Comparison of ENCODE assay signal across 8 mouse cellular contexts in the genomic region with DNA sequence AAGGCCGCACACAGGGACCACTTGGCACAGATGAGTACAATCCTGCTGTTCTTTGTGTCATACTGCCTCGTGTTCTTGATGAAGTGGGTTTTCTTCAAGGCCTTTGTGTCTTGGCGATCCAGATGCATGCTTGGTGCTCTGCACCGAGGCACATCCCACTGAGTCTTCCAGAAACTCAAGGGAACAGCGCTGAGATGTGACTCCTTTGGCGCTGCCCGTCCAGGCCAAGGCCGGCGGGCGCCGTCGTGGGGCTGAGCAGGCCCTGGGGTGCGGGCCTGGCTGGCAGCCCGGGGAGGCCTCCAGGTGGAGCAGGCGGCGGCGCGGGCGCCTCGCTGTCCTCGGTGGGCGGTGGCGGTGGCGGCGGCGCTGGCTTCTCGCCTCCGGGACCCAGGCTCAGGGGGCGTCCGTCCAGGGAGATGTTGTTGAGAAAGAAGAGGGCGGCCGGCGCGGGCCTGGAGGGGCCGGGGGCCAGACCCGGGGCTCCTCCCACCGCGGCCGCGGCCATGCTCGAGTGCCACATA. TPM values are rescaled to one million over a fixed set of nuclear protein-coding genes. Genes with fewer than 3 reads are reported as not detected.
DNase-seq lines count a peak whose midpoint lies in the region; ATAC-seq lines count a peak whose summit lies in the region.

No protein-coding gene starts in this region.

- H3K4me2 ChIP-seq in heart, embryonic 15.5 days, result peak overlapping the region; percentile 70
- peak overlapping the region; percentile 48 for H3K4me2 ChIP-seq in intestine, embryonic 16.5 days (ENCODE audit: low read depth, low read length)
- peak overlapping the region; percentile 30 for H3K4me2 ChIP-seq in neural tube, embryonic 14.5 days (ENCODE audit: low read depth, low read length)

- 18% methylated on average over 41 of the region's 41 CpGs for WGBS in heart, embryonic 15.5 days
- WGBS in intestine, embryonic 16.5 days, result 20% methylated on average over 41 of the region's 41 CpGs
- WGBS in neural tube, embryonic 14.5 days, result 19% methylated on average over 41 of the region's 41 CpGs

- no peaks in the 10 kb centered on the region for H3K27me3 ChIP-seq in heart, embryonic 15.5 days
- no peaks in the 10 kb centered on the region for H3K27me3 ChIP-seq in intestine, embryonic 16.5 days (replicated peaks; ENCODE audit: control insufficient read depth, insufficient read depth, low read length)
- H3K27me3 ChIP-seq in neural tube, embryonic 14.5 days (ENCODE audit: control insufficient read depth, insufficient read depth, low read length), result no peaks in the 10 kb centered on the region

- no peaks in the 10 kb centered on the region for H3K36me3 ChIP-seq in heart, embryonic 15.5 days
- no peaks in the 10 kb centered on the region for H3K36me3 ChIP-seq in intestine, embryonic 16.5 days (ENCODE audit: control insufficient read depth, insufficient read depth, low read length)
- H3K36me3 ChIP-seq in neural tube, embryonic 14.5 days (ENCODE audit: control insufficient read depth, insufficient read depth, low read length), result no peaks in the 10 kb centered on the region

- H3K9ac ChIP-seq in heart, embryonic 15.5 days, result peak overlapping the region; percentile 50
- H3K9ac ChIP-seq in intestine, embryonic 16.5 days (ENCODE audit: low read depth, low read length), result 0 out of 2 replicates have a peak overlapping the region, but pooled peaks have one; percentile 43
- no peak overlapping the region for H3K9ac ChIP-seq in neural tube, embryonic 14.5 days (replicated peaks; ENCODE audit: low read depth, low read length)

- intact Hi-C loops in heart, postnatal 36 days (cut with DNase I), result no loop called here

- no peak for DNase-seq in heart, postnatal 36 days
- peak; percentile 36 for DNase-seq in embryo, embryonic 9.5 days (ENCODE audit: extremely low spot score)
- DNase-seq in layer of hippocampus, postnatal 10 days (ENCODE audit: low spot score in 2 of 2), result no peak
- DNase-seq in layer of hippocampus, postnatal 25 days (ENCODE audit: extremely low spot score in 1 of 2, low spot score in 1 of 2), result no peak
- no peak for DNase-seq in layer of hippocampus, adult 9-11 months

- H3K9me3 ChIP-seq in heart, embryonic 15.5 days (replicated peaks), result no peaks in the 10 kb centered on the region
- no peaks in the 10 kb centered on the region for H3K9me3 ChIP-seq in intestine, embryonic 16.5 days (ENCODE audit: control insufficient read depth, low read length)
- no peaks in the 10 kb centered on the region for H3K9me3 ChIP-seq in neural tube, embryonic 14.5 days (ENCODE audit: control insufficient read depth, low read length)

- peak overlapping the region; percentile 49 for H3K4me3 ChIP-seq in heart, embryonic 15.5 days
- peak overlapping the region; percentile 40 for H3K4me3 ChIP-seq in intestine, embryonic 16.5 days (ENCODE audit: low read length)
- H3K4me3 ChIP-seq in neural tube, embryonic 14.5 days (ENCODE audit: low read depth, low read length), result no peak overlapping the region; the same call in 1 of the 2 replicates

- H3K4me1 ChIP-seq in heart, embryonic 15.5 days (replicated peaks), result no peaks in the 10 kb centered on the region
- no peaks in the 10 kb centered on the region for H3K4me1 ChIP-seq in intestine, embryonic 16.5 days (ENCODE audit: control insufficient read depth, insufficient read depth, low read length)
- H3K4me1 ChIP-seq in neural tube, embryonic 14.5 days (ENCODE audit: control insufficient read depth, insufficient read depth, low read length), result no peaks in the 10 kb centered on the region

- ATAC-seq in heart, embryonic 15.5 days (replicated peaks; ENCODE audit: insufficient number of reproducible peaks, insufficient read depth, low FRiP score, low read depth), result 0 out of 2 replicates have a peak, but pooled peaks have one; percentile 31
- ATAC-seq in intestine, embryonic 16.5 days, result no peak
- no peak; the same call in 1 of the 2 replicates for ATAC-seq in neural tube, embryonic 14.5 days (ENCODE audit: low read depth)

- no peak overlapping the region for H3K27ac ChIP-seq in heart, embryonic 15.5 days
- no peak overlapping the region for H3K27ac ChIP-seq in intestine, embryonic 16.5 days (ENCODE audit: low read length)
- H3K27ac ChIP-seq in neural tube, embryonic 14.5 days (ENCODE audit: low read depth, low read length), result no peak overlapping the region

RNA-seq across cellular contexts. Expression of a gene that starts 6.1 kb away (rescaled TPM):
- 18.4 and 20.9 TPM in 2 replicates for polyA plus RNA-seq in heart, embryonic 15.5 days (2015; fragmentation: Nextera tagmentation; extraction: Ambion mirVana)
- total RNA-seq in heart, postnatal 36 days (2021), result 10 to 100 TPM; 24.9 to 27.1 TPM
- 19.0 and 19.3 TPM in 2 replicates for polyA plus RNA-seq in intestine, embryonic 16.5 days (2015; fragmentation: Nextera tagmentation; extraction: Ambion mirVana)
- 28.2 and 28.4 TPM in 2 replicates for polyA plus RNA-seq in neural tube, embryonic 14.5 days (2014; fragmentation: Nextera tagmentation; extraction: Ambion mirVana)
- 10 to 100 TPM; 32.8 to 34.2 TPM for total RNA-seq in layer of hippocampus, postnatal 10 days (2021)
- 10 to 100 TPM; 34.5 to 35.2 TPM for total RNA-seq in layer of hippocampus, postnatal 25 days (2021)

RNA-seq across cellular contexts. Expression of a gene that starts 30.4 kb away (rescaled TPM):
- polyA plus RNA-seq in heart, embryonic 15.5 days (2015; fragmentation: Nextera tagmentation; extraction: Ambion mirVana), result not detected in 2 replicates
- not detected for total RNA-seq in heart, postnatal 36 days (2021)
- polyA plus RNA-seq in intestine, embryonic 16.5 days (2015; fragmentation: Nextera tagmentation; extraction: Ambion mirVana), result not detected in 2 replicates
- not detected in 2 replicates for polyA plus RNA-seq in neural tube, embryonic 14.5 days (2014; fragmentation: Nextera tagmentation; extraction: Ambion mirVana)
- total RNA-seq in layer of hippocampus, postnatal 10 days (2021), result not detected
- not detected for total RNA-seq in layer of hippocampus, postnatal 25 days (2021)
